Mouse (Mus musculus): ENCODE results near the gene Ralgapb. TPM values are rescaled to one million over a fixed set of nuclear protein-coding genes. Genes with fewer than 3 reads are reported as not detected.

Ralgapb gene
- polyA plus RNA-seq (2012; fragmentation: generic; extraction: Trizol) = 1 to 10 TPM in 1 of 2 experiments, under 1 TPM in 1; 0.63 to 6.7 TPM

GRCm38 (mm10) chr2:158409595-158410021, at the start of gene Ralgapb:
Gene Ralgapb, plus strand, starts transcription at chr2:158409848.

GRCm38 (mm10) chr2:158375443-158376122, 34.1 kb upstream of the Ralgapb start, which contains the start of gene Snhg11:
Gene Snhg11, plus strand, starts transcription at chr2:158375638.

GRCm38 (mm10) chr2:158501836-158502812, 92.5 kb downstream of the Ralgapb start, which contains the start of gene Adig:
Gene Adig, plus strand, starts transcription at chr2:158502612.

GRCm38 (mm10) chr2:158512528-158512927, 102.9 kb downstream of the Ralgapb start, which contains the start of gene Arhgap40:
Gene Arhgap40, plus strand, starts transcription at chr2:158512796.

Other genes with a start within 250 kb of the Ralgapb start
- not detected for gene D630003M21Rik, start 180.6 kb upstream of the Ralgapb start, polyA plus RNA-seq (2012; fragmentation: generic; extraction: Trizol)
- not detected for gene Bpi, start 151.8 kb upstream of the Ralgapb start, polyA plus RNA-seq (2012; fragmentation: generic; extraction: Trizol)
- gene Lbp, start 103.4 kb upstream of the Ralgapb start, polyA plus RNA-seq (2012; fragmentation: generic; extraction: Trizol) = 10 to 100 TPM in 1 of 2 experiments, under 1 TPM in 1; 0.60 to 28.8 TPM
- not detected for gene Snhg11, start 34.2 kb upstream of the Ralgapb start, polyA plus RNA-seq (2012; fragmentation: generic; extraction: Trizol)
- not detected for gene Adig, start 92.8 kb downstream of the Ralgapb start, polyA plus RNA-seq (2012; fragmentation: generic; extraction: Trizol)
- under 1 TPM in 1 of 2 experiments, not detected in 1; 0.05 TPM for gene Arhgap40, start 102.9 kb downstream of the Ralgapb start, polyA plus RNA-seq (2012; fragmentation: generic; extraction: Trizol)
- gene Slc32a1, start 200.9 kb downstream of the Ralgapb start, polyA plus RNA-seq (2012; fragmentation: generic; extraction: Trizol) = not detected
- 1 to 10 TPM; 6.9 to 9.1 TPM for gene Actr5, start 215.0 kb downstream of the Ralgapb start, polyA plus RNA-seq (2012; fragmentation: generic; extraction: Trizol)

Measured in C3H10T1/2 (cell line).